ENCODE assay signal across 8 mouse cellular contexts in genomic region chr2:14055168-14055565, GRCm38 (mm10). TPM values are rescaled to one million over a fixed set of nuclear protein-coding genes. Genes with fewer than 3 reads are reported as not detected.
A peak's percentile ranks its signal among the peaks of the same experiment; 100 is the strongest.
DNase-seq lines count a peak whose midpoint lies in the region; ATAC-seq lines count a peak whose summit lies in the region.

No protein-coding gene starts in this region.

- WGBS in hindbrain, embryonic 12.5 days, result under 1% methylated on average over 55 of the region's 58 CpGs
- 1% methylated on average over 51 of the region's 58 CpGs for WGBS in limb, embryonic 15.5 days
- under 1% methylated on average over 40 of the region's 58 CpGs for WGBS in midbrain, embryonic 13.5 days

- H3K9ac ChIP-seq in hindbrain, embryonic 12.5 days, result peak overlapping the region; percentile 79
- peak overlapping the region; percentile 63 for H3K9ac ChIP-seq in limb, embryonic 15.5 days
- H3K9ac ChIP-seq in midbrain, embryonic 13.5 days (replicated peaks), result peak overlapping the region; percentile 84

- H3K4me2 ChIP-seq in hindbrain, embryonic 12.5 days (replicated peaks), result peak overlapping the region; percentile 77
- peak overlapping the region; percentile 82 for H3K4me2 ChIP-seq in limb, embryonic 15.5 days
- peak overlapping the region; percentile 75 for H3K4me2 ChIP-seq in midbrain, embryonic 13.5 days (replicated peaks)

- H3K4me3 ChIP-seq in hindbrain, embryonic 12.5 days, result peak overlapping the region; percentile 72
- H3K4me3 ChIP-seq in limb, embryonic 15.5 days, result peak overlapping the region; percentile 84
- H3K4me3 ChIP-seq in midbrain, embryonic 13.5 days (replicated peaks), result peak overlapping the region; percentile 73

- no peaks in the 10 kb centered on the region for H3K27me3 ChIP-seq in hindbrain, embryonic 12.5 days
- H3K27me3 ChIP-seq in limb, embryonic 15.5 days, result no peaks in the 10 kb centered on the region
- 0 out of 2 replicates have a peak, but pooled peaks cover 3% of the 10 kb centered on the region for H3K27me3 ChIP-seq in midbrain, embryonic 13.5 days

- peak; percentile 59 for ATAC-seq in cerebellum, adult (ENCODE audit: insufficient number of reproducible peaks, low FRiP score, low TSS enrichment)
- peak; percentile 94 for ATAC-seq in hindbrain, embryonic 12.5 days (ENCODE audit: low FRiP score)
- peak; percentile 86 for ATAC-seq in limb, embryonic 15.5 days (ENCODE audit: insufficient number of reproducible peaks, low FRiP score, low TSS enrichment, low read depth)
- ATAC-seq in midbrain, embryonic 13.5 days, result peak; percentile 94

- H3K36me3 ChIP-seq in hindbrain, embryonic 12.5 days, result no peaks in the 10 kb centered on the region
- H3K36me3 ChIP-seq in limb, embryonic 15.5 days, result no peaks in the 10 kb centered on the region
- no peaks in the 10 kb centered on the region for H3K36me3 ChIP-seq in midbrain, embryonic 13.5 days

- no peak for DNase-seq in cerebellum, adult 11-12 months
- DNase-seq in cerebellum, postnatal 14 days, result peak; percentile 89
- peak; percentile 66 for DNase-seq in gastrocnemius, adult 18-20 months (ENCODE audit: low spot score)
- DNase-seq in spleen, postnatal 36 days (ENCODE audit: low spot score in 2 of 2), result peak; percentile 6 to 11

- H3K4me1 ChIP-seq in hindbrain, embryonic 12.5 days, result peaks cover 8% of the 10 kb centered on the region
- H3K4me1 ChIP-seq in limb, embryonic 15.5 days, result peaks cover 4% of the 10 kb centered on the region
- peaks cover 14% of the 10 kb centered on the region; the same call in 1 of the 2 replicates for H3K4me1 ChIP-seq in midbrain, embryonic 13.5 days (replicated peaks)

- H3K27ac ChIP-seq in hindbrain, embryonic 12.5 days, result peak overlapping the region; percentile 95
- H3K27ac ChIP-seq in limb, embryonic 15.5 days, result peak overlapping the region; percentile 82
- H3K27ac ChIP-seq in midbrain, embryonic 13.5 days, result peak overlapping the region; percentile 93

- no peaks in the 10 kb centered on the region for H3K9me3 ChIP-seq in hindbrain, embryonic 12.5 days (replicated peaks)
- H3K9me3 ChIP-seq in limb, embryonic 15.5 days, result no peaks in the 10 kb centered on the region
- no peaks in the 10 kb centered on the region for H3K9me3 ChIP-seq in midbrain, embryonic 13.5 days

RNA-seq across cellular contexts. Expression of gene Hacd1, which starts 0.8 kb away (rescaled TPM):
- 10 to 100 TPM; 54.6 to 81.4 TPM for total RNA-seq in gastrocnemius, adult 18-20 months (2021)
- 49.7 and 54.3 TPM in 2 replicates for polyA plus RNA-seq in hindbrain, embryonic 12.5 days (2016; fragmentation: Nextera tagmentation; extraction: Ambion mirVana)
- polyA plus RNA-seq in limb, embryonic 15.5 days (2015; fragmentation: Nextera tagmentation; extraction: Ambion mirVana), result 58.0 and 77.5 TPM in 2 replicates
- polyA plus RNA-seq in midbrain, embryonic 13.5 days (2015; fragmentation: Nextera tagmentation; extraction: Ambion mirVana), result 56.6 and 66.1 TPM in 2 replicates

RNA-seq across cellular contexts. Expression of gene Stam, which starts 18.7 kb away (rescaled TPM):
- 10 to 100 TPM; 18.5 to 20.4 TPM for total RNA-seq in gastrocnemius, adult 18-20 months (2021)
- 93.9 and 95.8 TPM in 2 replicates for polyA plus RNA-seq in hindbrain, embryonic 12.5 days (2016; fragmentation: Nextera tagmentation; extraction: Ambion mirVana)
- 67.6 and 69.9 TPM in 2 replicates for polyA plus RNA-seq in limb, embryonic 15.5 days (2015; fragmentation: Nextera tagmentation; extraction: Ambion mirVana)
- 121 and 126 TPM in 2 replicates for polyA plus RNA-seq in midbrain, embryonic 13.5 days (2015; fragmentation: Nextera tagmentation; extraction: Ambion mirVana)
